Mouse (Mus musculus) lung, postnatal 0 days (tissue): ENCODE results near the gene Mpc2. TPM values are rescaled to one million over a fixed set of nuclear protein-coding genes. Genes with fewer than 3 reads are reported as not detected.

Source experiments
- ATAC-seq: fragments of 200-750 bp; cut with Nextera tagmentation; 2 replicates; pipeline ENCODE4 v1.8.0; 2017; ENCODE audit warnings: moderate library complexity
- DNase-seq: peaks from one replicate; pipeline ENCODE4 v3.0.0-alpha.2; 2016; ENCODE audit warnings: low spot score
- H3K27ac ChIP-seq: fragments of 300-500 bp; sonication (generic); 2 replicates; pipeline ENCODE4 v1.5.1; 2014; ENCODE audit warnings: antibody characterized with exemption, mild to moderate bottlenecking, low read length, mixed read lengths
- H3K27me3 ChIP-seq: fragments of 300-500 bp; sonication (generic); replicated peaks from 2 replicates; pipeline ENCODE4 v1.6.1; 2014; ENCODE audit warnings: low read length, mixed read lengths; ENCODE audit not compliant: insufficient read depth
- H3K36me3 ChIP-seq: fragments of 300-500 bp; sonication (generic); 2 replicates; pipeline ENCODE4 v1.6.1; 2014; ENCODE audit warnings: low read length, mixed read lengths; ENCODE audit not compliant: insufficient read depth
- H3K4me1 ChIP-seq: fragments of 300-500 bp; sonication (generic); 2 replicates; pipeline ENCODE4 v1.6.1; 2014; ENCODE audit warnings: antibody characterized with exemption, low read depth, low read length, mixed read lengths; ENCODE audit not compliant: insufficient read depth
- H3K4me2 ChIP-seq: fragments of 300-500 bp; sonication (generic); replicated peaks from 2 replicates; pipeline ENCODE4 v1.6.1; 2014; ENCODE audit warnings: low read depth, mild to moderate bottlenecking, low read length, moderate library complexity, mixed read lengths
- H3K4me3 ChIP-seq: fragments of 300-500 bp; sonication (generic); 2 replicates; pipeline ENCODE4 v1.5.1; 2014; ENCODE audit warnings: low read depth, low read length
- H3K9ac ChIP-seq: fragments of 300-500 bp; sonication (generic); replicated peaks from 2 replicates; pipeline ENCODE4 v1.6.1; 2014; ENCODE audit warnings: low read depth, mild to moderate bottlenecking
- H3K9me3 ChIP-seq: fragments of 300-500 bp; sonication (generic); 2 replicates; pipeline ENCODE4 v1.6.1; 2016; ENCODE audit warnings: low read length, mixed read lengths
- CTCF ChIP-seq: IDR thresholded peaks from 2 replicates; pipeline ENCODE4 v1.5.1; 2016; ENCODE audit warnings: antibody characterized with exemption, mild to moderate bottlenecking
- EP300 ChIP-seq: IDR thresholded peaks from 2 replicates; pipeline ENCODE4 v1.6.1; 2016; ENCODE audit warnings: antibody characterized with exemption, mild to moderate bottlenecking, control low read depth
- WGBS: fragments of 180-500 bp; shearing (Covaris S2); extraction: QIAGEN DNeasy Blood & Tissue Kit; methylation state at CpG from one replicate; pipeline ENCODE4 v1.1.7; 2014; 5-methylcytosine and 5-hydroxymethylcytosine counted together
- polyA plus RNA-seq: library from polyadenylated mRNA; unstranded; fragments of >200 nt; fragmentation: Nextera tagmentation; extraction: Ambion mirVana; gene quantifications from 2 replicates; pipeline ENCODE4 v1.2.1, GENCODE M21; 2015

Gene Mpc2
- polyA plus RNA-seq, 1 experiment from 2014 or later, result 225 TPM

GRCm38 (mm10) chr1:165520716-165521115 lies 60.3 kb downstream of the Mpc2 start:
- DNase-seq (no peak), ATAC-seq (no peak)
- H3K27ac ChIP-seq, result no peak overlapping the region
- no peaks in the 10 kb centered on the region for H3K36me3 ChIP-seq
- no peak overlapping the region for H3K4me3 ChIP-seq
- no peaks in the 10 kb centered on the region for H3K4me1 ChIP-seq
- H3K4me2 ChIP-seq, result no peak overlapping the region
- no peaks in the 10 kb centered on the region for H3K27me3 ChIP-seq
- WGBS, result 84% methylated on average over 7 of the region's 7 CpGs
- TF ChIP-seq CTCF (no peak), EP300 (no peak)
- no peaks in the 10 kb centered on the region for H3K9me3 ChIP-seq
- H3K9ac ChIP-seq, result no peak overlapping the region

Other genes with a start within 250 kb of the Mpc2 start
- gene Tiprl, start 223.6 kb upstream of the Mpc2 start, polyA plus RNA-seq, result 70.3 and 73.6 TPM in 2 replicates
- gene Gpr161, start 164.8 kb upstream of the Mpc2 start, polyA plus RNA-seq, result 0.51 and 0.56 TPM in 2 replicates
- gene Dcaf6, start 162 bp upstream of the Mpc2 start, polyA plus RNA-seq, result 22.2 and 22.3 TPM in 2 replicates
- not detected in 2 replicates for gene Adcy10, start 24.5 kb downstream of the Mpc2 start, polyA plus RNA-seq
- gene Mpzl1, start 173.9 kb downstream of the Mpc2 start, polyA plus RNA-seq, result 136 and 149 TPM in 2 replicates
- 49.6 and 54.4 TPM in 2 replicates for gene Rcsd1, start 249.1 kb downstream of the Mpc2 start, polyA plus RNA-seq